In the genomic region with DNA sequence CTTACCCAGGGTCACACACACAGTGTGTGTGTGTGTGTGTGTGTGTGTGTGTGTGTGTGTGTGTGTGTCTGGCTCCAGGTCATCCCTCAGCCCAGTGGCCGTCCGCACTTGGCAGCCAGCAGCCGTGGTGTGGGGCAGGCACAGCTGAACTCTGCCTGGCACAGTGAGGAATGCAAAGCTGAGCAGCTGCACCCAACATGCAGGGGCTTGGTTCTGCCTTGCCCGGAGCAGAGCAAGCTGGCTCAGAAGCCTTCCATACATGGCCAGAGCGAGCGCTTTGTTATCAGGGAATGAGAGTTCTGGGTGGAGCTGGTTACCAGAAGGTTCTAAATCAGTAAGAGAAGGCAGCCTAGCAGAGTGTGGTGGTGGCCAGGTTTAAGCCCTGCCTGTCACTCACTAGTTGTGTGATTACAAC, we compare ENCODE assay signal across 8 mouse cellular contexts. TPM values are rescaled to one million over a fixed set of nuclear protein-coding genes. Genes with fewer than 3 reads are reported as not detected.
DNase-seq lines count a peak whose midpoint lies in the region; ATAC-seq and TF ChIP-seq lines count a peak whose summit lies in the region.

No protein-coding gene starts in this region.

- WGBS in forebrain, embryonic 13.5 days, result 64% methylated on average over 6 of the region's 6 CpGs
- 62% methylated on average over 6 of the region's 6 CpGs for WGBS in forebrain, embryonic 16.5 days
- 11% methylated on average over 6 of the region's 6 CpGs for WGBS in kidney, adult 2 months
- WGBS in liver, embryonic 11.5 days, result 21% methylated on average over 6 of the region's 6 CpGs
- WGBS in stomach, postnatal 0 days, result 9% methylated on average over 6 of the region's 6 CpGs

- H3K4me1 ChIP-seq in forebrain, embryonic 13.5 days, result 0 out of 2 replicates have a peak, but pooled peaks cover 6% of the 10 kb centered on the region
- H3K4me1 ChIP-seq in forebrain, embryonic 16.5 days (replicated peaks; ENCODE audit: control insufficient read depth, insufficient read depth, low read length), result no peaks in the 10 kb centered on the region
- peaks cover 24% of the 10 kb centered on the region for H3K4me1 ChIP-seq in kidney, adult 2 months (ENCODE audit: control insufficient read depth, insufficient read depth, low read length)
- peaks cover 28% of the 10 kb centered on the region for H3K4me1 ChIP-seq in liver, embryonic 11.5 days (replicated peaks; ENCODE audit: control insufficient read depth, insufficient read depth, low read length)
- H3K4me1 ChIP-seq in stomach, postnatal 0 days (replicated peaks; ENCODE audit: control insufficient read depth, insufficient read depth), result peaks cover 19% of the 10 kb centered on the region

- no peak overlapping the region for H3K4me3 ChIP-seq in forebrain, embryonic 13.5 days
- no peak overlapping the region for H3K4me3 ChIP-seq in forebrain, embryonic 16.5 days (replicated peaks; ENCODE audit: low read length)
- H3K4me3 ChIP-seq in kidney, adult 2 months (ENCODE audit: insufficient read depth, low read depth, low read length), result no peak overlapping the region
- H3K4me3 ChIP-seq in liver, embryonic 11.5 days (ENCODE audit: low read depth, low read length), result no peak overlapping the region
- no peak overlapping the region for H3K4me3 ChIP-seq in stomach, postnatal 0 days (ENCODE audit: low read depth, low read length)

- peak; percentile 84 for DNase-seq in adrenal gland, adult 2 months
- DNase-seq in heart, adult 11 months, result peak; percentile 98
- peak; percentile 86 for DNase-seq in kidney, adult 2 months
- DNase-seq in liver, embryonic 11.5 days (ENCODE audit: low spot score), result no peak
- peak; percentile 75 for DNase-seq in stomach, postnatal 0 days (ENCODE audit: low spot score)
- no peak for DNase-seq in spleen, postnatal 4 days (ENCODE audit: low spot score in 2 of 2)

- ATAC-seq in forebrain, embryonic 13.5 days, result no peak
- no peak for ATAC-seq in forebrain, embryonic 16.5 days
- peak; percentile 76 for ATAC-seq in liver, embryonic 11.5 days (replicated peaks; ENCODE audit: low FRiP score)
- peak; percentile 85 for ATAC-seq in stomach, postnatal 0 days (ENCODE audit: low FRiP score, low TSS enrichment)

- no peaks in the 10 kb centered on the region for H3K27me3 ChIP-seq in forebrain, embryonic 13.5 days
- no peaks in the 10 kb centered on the region for H3K27me3 ChIP-seq in forebrain, embryonic 16.5 days (replicated peaks; ENCODE audit: control insufficient read depth, insufficient read depth, low read length)
- H3K27me3 ChIP-seq in kidney, adult 2 months (replicated peaks; ENCODE audit: control insufficient read depth, insufficient read depth, low read length), result no peaks in the 10 kb centered on the region
- H3K27me3 ChIP-seq in liver, embryonic 11.5 days (replicated peaks; ENCODE audit: control insufficient read depth, insufficient read depth, low read length), result no peaks in the 10 kb centered on the region
- no peaks in the 10 kb centered on the region for H3K27me3 ChIP-seq in stomach, postnatal 0 days (ENCODE audit: control insufficient read depth, insufficient read depth, low read length)

- TF ChIP-seq CTCF in kidney, adult 2 months (conservative IDR thresholded peaks at IDR 0.05; ENCODE audit: insufficient read depth, insufficient read length, low read depth, low read length), result no peak
- no peak for TF ChIP-seq CTCF in stomach, postnatal 0 days (IDR thresholded peaks at IDR 0.05; ENCODE audit: low read depth)

- H3K9me3 ChIP-seq in forebrain, embryonic 13.5 days (replicated peaks), result no peaks in the 10 kb centered on the region
- no peaks in the 10 kb centered on the region for H3K9me3 ChIP-seq in forebrain, embryonic 16.5 days (ENCODE audit: control insufficient read depth, low read length)
- no peaks in the 10 kb centered on the region for H3K9me3 ChIP-seq in liver, embryonic 11.5 days (ENCODE audit: control insufficient read depth, low read length)
- H3K9me3 ChIP-seq in stomach, postnatal 0 days (ENCODE audit: control insufficient read depth, low read length), result no peaks in the 10 kb centered on the region

- H3K4me2 ChIP-seq in forebrain, embryonic 13.5 days, result no peak overlapping the region
- H3K4me2 ChIP-seq in forebrain, embryonic 16.5 days (ENCODE audit: low read length), result no peak overlapping the region
- no peak overlapping the region for H3K4me2 ChIP-seq in liver, embryonic 11.5 days
- peak overlapping the region; percentile 42 for H3K4me2 ChIP-seq in stomach, postnatal 0 days (replicated peaks; ENCODE audit: low read depth)

- H3K36me3 ChIP-seq in forebrain, embryonic 13.5 days (ENCODE audit: poor library complexity, severe bottlenecking), result peaks cover 40% of the 10 kb centered on the region
- peaks cover 12% of the 10 kb centered on the region for H3K36me3 ChIP-seq in forebrain, embryonic 16.5 days (ENCODE audit: control insufficient read depth, insufficient read depth)
- no peaks in the 10 kb centered on the region for H3K36me3 ChIP-seq in kidney, adult 2 months (ENCODE audit: control insufficient read depth, insufficient read depth, low read length)
- peaks cover 16% of the 10 kb centered on the region for H3K36me3 ChIP-seq in liver, embryonic 11.5 days (ENCODE audit: control insufficient read depth, insufficient read depth, low read length)
- no peaks in the 10 kb centered on the region; the same call in 1 of the 2 replicates for H3K36me3 ChIP-seq in stomach, postnatal 0 days (ENCODE audit: control insufficient read depth, insufficient read depth, low read length)

- TF ChIP-seq POLR2A in kidney, adult 2 months (IDR thresholded peaks at IDR 0.05; ENCODE audit: low read depth, low read length), result peak; percentile 18

- peak overlapping the region; percentile 36; the same call in 1 of the 2 replicates for H3K27ac ChIP-seq in forebrain, embryonic 13.5 days
- H3K27ac ChIP-seq in forebrain, embryonic 16.5 days (ENCODE audit: low read length), result no peak overlapping the region
- H3K27ac ChIP-seq in kidney, adult 2 months (ENCODE audit: insufficient read depth, low read depth, low read length), result peak overlapping the region; percentile 79
- H3K27ac ChIP-seq in liver, embryonic 11.5 days (ENCODE audit: low read depth, low read length), result peak overlapping the region; percentile 46; the same call in 1 of the 2 replicates
- H3K27ac ChIP-seq in stomach, postnatal 0 days (replicated peaks), result peak overlapping the region; percentile 94

- 0 out of 2 replicates have a peak overlapping the region, but pooled peaks have one; percentile 17 for H3K9ac ChIP-seq in forebrain, embryonic 13.5 days
- H3K9ac ChIP-seq in forebrain, embryonic 16.5 days (replicated peaks; ENCODE audit: low read depth, low read length), result no peak overlapping the region
- H3K9ac ChIP-seq in liver, embryonic 11.5 days (ENCODE audit: low read depth, low read length), result no peak overlapping the region
- peak overlapping the region; percentile 38 for H3K9ac ChIP-seq in stomach, postnatal 0 days (ENCODE audit: low read length)

- TF ChIP-seq EP300 in stomach, postnatal 0 days (optimal IDR thresholded peaks at IDR 0.05), result no peak

RNA-seq across cellular contexts. Expression of a gene that starts 11.1 kb away (rescaled TPM):
- 5.4 and 6.5 TPM in 2 replicates for polyA plus RNA-seq in forebrain, embryonic 13.5 days (2015; fragmentation: Nextera tagmentation; extraction: Ambion mirVana)
- polyA plus RNA-seq in forebrain, embryonic 16.5 days (2015; fragmentation: Nextera tagmentation; extraction: Ambion mirVana), result 8.2 and 10.0 TPM in 2 replicates
- 10 to 100 TPM; 36.5 to 49.5 TPM for total RNA-seq in adrenal gland, adult 2 months (2021)
- polyA plus RNA-seq in adrenal gland, adult 2 months (2012; rRNA removed), result 61.7 and 65.0 TPM in 2 replicates
- 23.3 and 24.5 TPM in 2 replicates for polyA plus RNA-seq in kidney, adult 2 months (2012; rRNA removed)
- 4.1 and 5.7 TPM in 2 replicates for polyA plus RNA-seq in liver, embryonic 11.5 days (2014; fragmentation: Nextera tagmentation; extraction: Ambion mirVana)
- 7.0 and 7.8 TPM in 2 replicates for polyA plus RNA-seq in stomach, postnatal 0 days (2015; fragmentation: Nextera tagmentation; extraction: Ambion mirVana)

RNA-seq across cellular contexts. Expression of a gene that starts 22.6 kb away (rescaled TPM):
- 207 and 215 TPM in 2 replicates for polyA plus RNA-seq in forebrain, embryonic 13.5 days (2015; fragmentation: Nextera tagmentation; extraction: Ambion mirVana)
- 188 and 205 TPM in 2 replicates for polyA plus RNA-seq in forebrain, embryonic 16.5 days (2015; fragmentation: Nextera tagmentation; extraction: Ambion mirVana)
- 100 to 1,000 TPM; 136 to 160 TPM for total RNA-seq in adrenal gland, adult 2 months (2021)
- 94.1 and 119 TPM in 2 replicates for polyA plus RNA-seq in adrenal gland, adult 2 months (2012; rRNA removed)
- polyA plus RNA-seq in kidney, adult 2 months (2012; rRNA removed), result 172 and 183 TPM in 2 replicates
- polyA plus RNA-seq in liver, embryonic 11.5 days (2014; fragmentation: Nextera tagmentation; extraction: Ambion mirVana), result 257 and 291 TPM in 2 replicates
- polyA plus RNA-seq in stomach, postnatal 0 days (2015; fragmentation: Nextera tagmentation; extraction: Ambion mirVana), result 132 and 135 TPM in 2 replicates

RNA-seq across cellular contexts. Expression of a gene that starts 34.9 kb away (rescaled TPM):
- polyA plus RNA-seq in forebrain, embryonic 13.5 days (2015; fragmentation: Nextera tagmentation; extraction: Ambion mirVana), result 53.0 and 53.9 TPM in 2 replicates
- 54.9 and 58.1 TPM in 2 replicates for polyA plus RNA-seq in forebrain, embryonic 16.5 days (2015; fragmentation: Nextera tagmentation; extraction: Ambion mirVana)
- 10 to 100 TPM; 20.1 to 27.2 TPM for total RNA-seq in adrenal gland, adult 2 months (2021)
- polyA plus RNA-seq in adrenal gland, adult 2 months (2012; rRNA removed), result 91.9 and 101 TPM in 2 replicates
- polyA plus RNA-seq in kidney, adult 2 months (2012; rRNA removed), result 38.9 and 52.2 TPM in 2 replicates
- polyA plus RNA-seq in liver, embryonic 11.5 days (2014; fragmentation: Nextera tagmentation; extraction: Ambion mirVana), result 57.2 and 61.5 TPM in 2 replicates
- polyA plus RNA-seq in stomach, postnatal 0 days (2015; fragmentation: Nextera tagmentation; extraction: Ambion mirVana), result 27.1 and 28.0 TPM in 2 replicates

RNA-seq across cellular contexts. Expression of a gene that starts 43.2 kb away (rescaled TPM):
- 300 and 353 TPM in 2 replicates for polyA plus RNA-seq in forebrain, embryonic 13.5 days (2015; fragmentation: Nextera tagmentation; extraction: Ambion mirVana)
- polyA plus RNA-seq in forebrain, embryonic 16.5 days (2015; fragmentation: Nextera tagmentation; extraction: Ambion mirVana), result 253 and 256 TPM in 2 replicates
- 100 to 1,000 TPM in 1 of 2 experiments, 10 to 100 TPM in 1; 92.8 to 151 TPM for total RNA-seq in adrenal gland, adult 2 months (2021)
- 48.1 and 48.3 TPM in 2 replicates for polyA plus RNA-seq in adrenal gland, adult 2 months (2012; rRNA removed)
- 50.3 and 74.9 TPM in 2 replicates for polyA plus RNA-seq in kidney, adult 2 months (2012; rRNA removed)
- polyA plus RNA-seq in liver, embryonic 11.5 days (2014; fragmentation: Nextera tagmentation; extraction: Ambion mirVana), result 432 and 463 TPM in 2 replicates
- polyA plus RNA-seq in stomach, postnatal 0 days (2015; fragmentation: Nextera tagmentation; extraction: Ambion mirVana), result 308 and 320 TPM in 2 replicates

RNA-seq across cellular contexts. Expression of a gene that starts 43.4 kb away (rescaled TPM):
- polyA plus RNA-seq in forebrain, embryonic 13.5 days (2015; fragmentation: Nextera tagmentation; extraction: Ambion mirVana), result 12.1 and 13.7 TPM in 2 replicates
- 11.7 and 13.1 TPM in 2 replicates for polyA plus RNA-seq in forebrain, embryonic 16.5 days (2015; fragmentation: Nextera tagmentation; extraction: Ambion mirVana)
- 1 to 10 TPM; 5.2 to 9.9 TPM for total RNA-seq in adrenal gland, adult 2 months (2021)
- 8.1 and 10.8 TPM in 2 replicates for polyA plus RNA-seq in adrenal gland, adult 2 months (2012; rRNA removed)
- 18.8 and 19.6 TPM in 2 replicates for polyA plus RNA-seq in kidney, adult 2 months (2012; rRNA removed)
- 1.8 and 2.2 TPM in 2 replicates for polyA plus RNA-seq in liver, embryonic 11.5 days (2014; fragmentation: Nextera tagmentation; extraction: Ambion mirVana)
- 6.4 and 7.9 TPM in 2 replicates for polyA plus RNA-seq in stomach, postnatal 0 days (2015; fragmentation: Nextera tagmentation; extraction: Ambion mirVana)

Comparison
In these comparisons a context has a peak if more than half of its experiments do, and no peak if none do; other contexts are left out.
1. H3K9ac ChIP-seq: peak in forebrain, embryonic 13.5 days (single experiment) and stomach, postnatal 0 days (single experiment); none in forebrain, embryonic 16.5 days (single experiment) and liver, embryonic 11.5 days (single experiment).
2. ATAC-seq: peak in liver, embryonic 11.5 days (single experiment) and stomach, postnatal 0 days (single experiment); none in forebrain, embryonic 13.5 days (single experiment) and forebrain, embryonic 16.5 days (single experiment).
3. DNase-seq: peak in adrenal gland, adult 2 months (single experiment), heart, adult 11 months (single experiment), kidney, adult 2 months (single experiment) and stomach, postnatal 0 days (single experiment); none in liver, embryonic 11.5 days (single experiment) and spleen, postnatal 4 days (0 of 2).